Comparison of ENCODE assay signal across 12 mouse cellular contexts in the genomic region with DNA sequence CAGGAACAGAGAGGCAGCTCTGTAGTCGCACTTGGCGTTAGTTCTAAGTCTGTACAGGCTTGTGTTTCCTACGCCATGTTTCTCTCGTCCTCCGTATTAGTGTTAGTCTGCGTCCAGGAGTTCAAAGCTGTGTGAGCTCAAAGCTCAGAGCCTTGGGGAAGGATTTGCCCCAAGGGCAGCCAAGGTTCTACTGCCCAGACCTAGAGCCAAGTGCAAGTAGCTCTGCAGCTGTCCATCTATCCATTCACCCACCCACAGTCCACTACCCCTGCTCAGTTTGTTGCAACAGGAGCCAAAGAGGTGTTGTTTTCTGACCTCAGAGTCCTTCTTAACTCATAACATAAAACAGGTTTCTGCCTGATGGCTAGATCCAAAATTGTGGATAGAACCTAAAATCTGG.
DNase-seq lines count a peak whose midpoint lies in the region; ATAC-seq and TF ChIP-seq lines count a peak whose summit lies in the region.
"Had no signal": no experiment of that assay in that cellular context is flagged by ENCODE, and none has a peak within 500 bp of the region (broad histone marks: within the 10 kb centered on the region; RNA-seq: fewer than 3 reads in every experiment).

No protein-coding gene starts in this region.

- H3K9me3 ChIP-seq in kidney, embryonic 14.5 days (ENCODE audit: control insufficient read depth, low read length), result no peaks in the 10 kb centered on the region
- H3K9me3 ChIP-seq in forebrain, embryonic 13.5 days (replicated peaks), result no peaks in the 10 kb centered on the region
- H3K9me3 ChIP-seq in limb, embryonic 10.5 days (replicated peaks), result no peaks in the 10 kb centered on the region
- H3K9me3 ChIP-seq: megakaryocyte, embryonic 14.5 days had no signal

- no peak overlapping the region for H3K4me2 ChIP-seq in kidney, embryonic 14.5 days (replicated peaks; ENCODE audit: low read depth, low read length)
- H3K4me2 ChIP-seq in forebrain, embryonic 13.5 days, result no peak overlapping the region

- H3K27me3 ChIP-seq in kidney, embryonic 14.5 days (ENCODE audit: control insufficient read depth, insufficient read depth, low read length), result no peaks in the 10 kb centered on the region
- H3K27me3 ChIP-seq in forebrain, embryonic 13.5 days, result no peaks in the 10 kb centered on the region
- H3K27me3 ChIP-seq in limb, embryonic 10.5 days (ENCODE audit: low read depth, poor library complexity, severe bottlenecking), result no peaks in the 10 kb centered on the region

- H3K4me1 ChIP-seq in kidney, embryonic 14.5 days (ENCODE audit: control insufficient read depth, insufficient read depth, low read length), result peaks cover 12% of the 10 kb centered on the region
- peaks cover 30% of the 10 kb centered on the region for H3K4me1 ChIP-seq in forebrain, embryonic 13.5 days
- peaks cover 24% of the 10 kb centered on the region for H3K4me1 ChIP-seq in limb, embryonic 10.5 days
- H3K4me1 ChIP-seq in olfactory bulb, adult 2 months (ENCODE audit: control insufficient read depth, insufficient read depth, low read length), result peaks cover 18% of the 10 kb centered on the region

- no peak overlapping the region for H3K4me3 ChIP-seq in kidney, embryonic 14.5 days (ENCODE audit: low read length)
- H3K4me3 ChIP-seq in forebrain, embryonic 13.5 days, result no peak overlapping the region
- H3K4me3 ChIP-seq in limb, embryonic 10.5 days, result no peak overlapping the region
- no peak overlapping the region for H3K4me3 ChIP-seq in olfactory bulb, adult 2 months (ENCODE audit: insufficient read depth, low read depth, low read length)
- H3K4me3 ChIP-seq: megakaryocyte, embryonic 14.5 days had no signal

- DNase-seq in kidney, postnatal 36 days, result no peak
- DNase-seq in limb, embryonic 10.5 days (ENCODE audit: low spot score), result no peak
- DNase-seq in kidney, postnatal 4 days, result no peak
- DNase-seq in embryo, embryonic 10.5 days (ENCODE audit: low spot score), result no peak
- DNase-seq: adrenal gland, postnatal 25 days had no signal

- no peak for TF ChIP-seq CTCF in olfactory bulb, adult 2 months (IDR thresholded peaks at IDR 0.05; ENCODE audit: insufficient read depth, low read depth, low read length)

- peaks cover 55% of the 10 kb centered on the region for H3K36me3 ChIP-seq in kidney, embryonic 14.5 days (ENCODE audit: control insufficient read depth, insufficient read depth, low read length)
- peaks cover 59% of the 10 kb centered on the region for H3K36me3 ChIP-seq in forebrain, embryonic 13.5 days (ENCODE audit: poor library complexity, severe bottlenecking)
- peaks cover 92% of the 10 kb centered on the region for H3K36me3 ChIP-seq in limb, embryonic 10.5 days

- no peak for TF ChIP-seq POLR2A in olfactory bulb, adult 2 months (IDR thresholded peaks at IDR 0.05; ENCODE audit: insufficient read depth, low read depth, low read length)

- H3K9ac ChIP-seq in kidney, embryonic 14.5 days (ENCODE audit: low read depth, low read length), result no peak overlapping the region
- H3K9ac ChIP-seq in forebrain, embryonic 13.5 days, result no peak overlapping the region
- H3K9ac ChIP-seq: liver, embryonic 14.5 days had no signal

- 93% methylated on average over 6 of the region's 6 CpGs for WGBS in kidney, embryonic 14.5 days
- 87% methylated on average over 6 of the region's 6 CpGs for WGBS in forebrain, embryonic 13.5 days
- 95% methylated on average over 6 of the region's 6 CpGs for WGBS in limb, embryonic 10.5 days
- 81% methylated on average over 6 of the region's 6 CpGs for WGBS in olfactory bulb, adult 2 months

- peak overlapping the region; percentile 4; the same call in 1 of the 2 replicates for H3K27ac ChIP-seq in kidney, embryonic 14.5 days (ENCODE audit: low read depth, low read length)
- peak overlapping the region; percentile 85 for H3K27ac ChIP-seq in forebrain, embryonic 13.5 days
- peak overlapping the region; percentile 83 for H3K27ac ChIP-seq in limb, embryonic 10.5 days
- H3K27ac ChIP-seq in olfactory bulb, adult 2 months (ENCODE audit: insufficient read depth, low read depth, low read length), result peak overlapping the region; percentile 90
- H3K27ac ChIP-seq: liver, embryonic 14.5 days had no signal

- no peak for ATAC-seq in kidney, embryonic 14.5 days (ENCODE audit: low FRiP score, low TSS enrichment)
- no peak for ATAC-seq in forebrain, embryonic 13.5 days
- no peak for ATAC-seq in erythroid progenitor cell, adult 5-6 weeks (replicated peaks; ENCODE audit: low FRiP score, poor library complexity, severe bottlenecking)
- ATAC-seq: inflammation-experienced regulatory T-cells, adult 6 months had no signal

Comparison
In these comparisons a context has a peak if more than half of its experiments do, and no peak if none do; other contexts are left out.
1. H3K27ac ChIP-seq: peak in every context shown above with its lines; median percentile 90 in olfactory bulb, adult 2 months; 85 in forebrain, embryonic 13.5 days; 83 in limb, embryonic 10.5 days; 4 in kidney, embryonic 14.5 days.